Mouse (Mus musculus) adipocyte (in vitro differentiated cells): ENCODE measurements around the gene Ndrg2.
"Not testable (repeated sequence)": the region's sequence is repeated elsewhere in the genome, so short reads cannot be mapped to it uniquely, and the experiment has no call there.

Experiments
- DNase-seq: peaks from one replicate; pipeline ENCODE4 v3.0.0-alpha.2; 2016; ENCODE audit warnings: low spot score

Ndrg2 gene

DNA sequence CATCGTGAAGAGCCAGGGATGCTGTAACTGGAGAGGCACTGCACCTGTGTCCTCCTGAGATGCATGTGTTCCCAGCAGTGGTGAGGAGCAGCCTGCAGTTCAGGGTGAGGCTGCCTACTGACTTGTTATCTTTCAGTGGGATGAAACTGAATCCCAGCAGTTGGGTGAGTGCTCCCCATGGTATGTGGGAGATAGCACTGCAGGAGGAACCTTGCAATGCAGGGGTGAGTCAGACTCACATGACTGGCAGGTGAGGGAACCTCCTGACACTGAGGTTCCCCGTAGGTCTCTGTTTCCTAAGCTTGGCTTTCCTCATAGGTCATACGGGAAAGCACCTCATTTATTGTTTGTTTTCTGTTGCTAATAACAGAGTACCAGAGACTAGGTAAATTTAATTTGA lies 36.4 kb downstream of the Ndrg2 start:
- no peak for DNase-seq

GRCm38 (mm10) chr14:51871741-51872140 lies 42.2 kb downstream of the Ndrg2 start:
- peak; percentile 2 for DNase-seq

- DNase-seq = peak; percentile 25
Observed at GRCm38 (mm10) chr14:51870756-51871155, 43.2 kb downstream of the Ndrg2 start.

- peak; percentile 62 for DNase-seq
Observed at GRCm38 (mm10) chr14:51863603-51864002, 50.4 kb downstream of the Ndrg2 start.

- DNase-seq = not testable (repeated sequence)
Observed at GRCm38 (mm10) chr14:51855280-51855679, 58.7 kb downstream of the Ndrg2 start.
